Mouse (Mus musculus) liver, postnatal 0 days (tissue): Measurements from ENCODE around the gene Spon1. TPM values are rescaled to one million over a fixed set of nuclear protein-coding genes. Genes with fewer than 3 reads are reported as not detected.

ENCODE experiments used
- ATAC-seq: fragments of 200-750 bp; cut with Nextera tagmentation; 2 replicates; pipeline ENCODE4 v1.8.0; 2017; ENCODE audit warnings: mild to moderate bottlenecking, moderate library complexity
- DNase-seq: peaks from one replicate; pipeline ENCODE4 v3.0.0-alpha.2; 2016
- H3K27ac ChIP-seq: fragments of 300-500 bp; sonication (generic); 2 replicates; pipeline ENCODE4 v1.5.1; 2014; ENCODE audit warnings: antibody characterized with exemption, moderate library complexity, mild to moderate bottlenecking, low read depth
- H3K27me3 ChIP-seq: fragments of 300-500 bp; sonication (generic); 2 replicates; pipeline ENCODE4 v1.6.1; 2014; ENCODE audit warnings: low read length, control low read depth, mixed read lengths; ENCODE audit not compliant: insufficient read depth
- H3K36me3 ChIP-seq: fragments of 300-500 bp; sonication (generic); replicated peaks from 2 replicates; pipeline ENCODE4 v1.6.1; 2014; ENCODE audit warnings: mild to moderate bottlenecking, control low read depth, low read length, moderate library complexity, mixed read lengths; ENCODE audit not compliant: insufficient read depth
- H3K4me1 ChIP-seq: fragments of 300-500 bp; sonication (generic); 2 replicates; pipeline ENCODE4 v1.6.1; 2014; ENCODE audit warnings: antibody characterized with exemption, mild to moderate bottlenecking, control low read depth; ENCODE audit not compliant: insufficient read depth
- H3K4me2 ChIP-seq: fragments of 300-500 bp; sonication (generic); 2 replicates; pipeline ENCODE4 v1.6.1; 2014; ENCODE audit warnings: low read depth, mild to moderate bottlenecking, low read length, moderate library complexity, mixed read lengths
- H3K4me3 ChIP-seq: fragments of 300-500 bp; sonication (generic); 2 replicates; pipeline ENCODE4 v1.5.1; 2014; ENCODE audit warnings: low read depth, low read length
- H3K9ac ChIP-seq: fragments of 300-500 bp; sonication (generic); replicated peaks from 2 replicates; pipeline ENCODE4 v1.6.1; 2014; ENCODE audit warnings: mild to moderate bottlenecking, moderate library complexity
- H3K9me3 ChIP-seq: fragments of 300-500 bp; sonication (generic); 2 replicates; pipeline ENCODE4 v1.6.1; 2016; ENCODE audit warnings: mild to moderate bottlenecking, control low read depth, low read length, mixed read lengths
- CTCF ChIP-seq: sonication (generic); IDR thresholded peaks from 2 replicates; pipeline ENCODE4 v1.5.1; 2016; ENCODE audit warnings: antibody characterized with exemption, low read depth
- EP300 ChIP-seq: IDR thresholded peaks from 2 replicates; pipeline ENCODE4 v1.6.1; 2016; ENCODE audit warnings: antibody characterized with exemption, low read depth, mild to moderate bottlenecking
- WGBS: fragments of 180-500 bp; shearing (Covaris S2); extraction: QIAGEN DNeasy Blood & Tissue Kit; methylation state at CpG from one replicate; pipeline ENCODE4 v1.1.7; 2014; ENCODE audit not compliant: insufficient replicate concordance; 5-methylcytosine and 5-hydroxymethylcytosine counted together
- polyA plus RNA-seq: library from polyadenylated mRNA; unstranded; fragments of >200 nt; fragmentation: Nextera tagmentation; extraction: Ambion mirVana; gene quantifications from 2 replicates; pipeline ENCODE4 v1.2.1, GENCODE M21; 2015

The Spon1 gene
- polyA plus RNA-seq, 1 experiment from 2014 or later, result 0.35 TPM

DNA sequence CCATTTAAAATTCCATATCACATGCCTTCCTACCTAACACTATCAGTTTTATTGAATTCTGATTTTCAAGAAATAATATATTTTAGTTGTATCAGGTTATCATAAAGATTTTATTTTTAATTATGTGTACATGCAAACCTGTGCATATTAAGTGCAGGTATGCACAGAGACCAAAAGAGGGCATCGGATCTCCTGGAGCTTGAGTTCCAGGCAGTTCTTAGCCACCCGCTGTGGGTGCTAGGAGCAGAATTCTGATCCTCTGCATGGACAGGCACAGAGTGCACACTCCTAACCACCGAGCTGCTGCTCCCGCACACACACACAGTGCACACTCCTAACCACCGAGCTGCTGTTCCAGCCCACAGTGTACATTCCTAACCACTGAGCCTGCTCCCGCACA, 294.6 kb downstream of the Spon1 start:
- no peak for ATAC-seq
- no peak overlapping the region for H3K4me2 ChIP-seq
- peaks cover 5% of the 10 kb centered on the region; the same call in 1 of the 2 replicates for H3K4me1 ChIP-seq
- H3K36me3 ChIP-seq, result peaks cover 3% of the 10 kb centered on the region; the same call in 1 of the 2 replicates
- no peaks in the 10 kb centered on the region for H3K9me3 ChIP-seq
- no peak for DNase-seq
- no peak overlapping the region for H3K9ac ChIP-seq
- no peak overlapping the region for H3K4me3 ChIP-seq
- no peaks in the 10 kb centered on the region for H3K27me3 ChIP-seq
- no peak for TF ChIP-seq CTCF
- no peak for TF ChIP-seq EP300
- WGBS, result 85% methylated on average over 6 of the region's 6 CpGs
- no peak overlapping the region for H3K27ac ChIP-seq

- H3K4me1 ChIP-seq, result peaks cover 17% of the 10 kb centered on the region
- H3K4me3 ChIP-seq, result no peak overlapping the region
- ATAC-seq (no peak), DNase-seq (no peak)
- H3K4me2 ChIP-seq, result no peak overlapping the region
- no peaks in the 10 kb centered on the region for H3K27me3 ChIP-seq
- no peaks in the 10 kb centered on the region for H3K9me3 ChIP-seq
- 71% methylated on average over 1 of the region's 1 CpGs for WGBS
- H3K27ac ChIP-seq, result no peak overlapping the region
- no peak overlapping the region for H3K9ac ChIP-seq
- peaks cover 3% of the 10 kb centered on the region; the same call in 1 of the 2 replicates for H3K36me3 ChIP-seq
- no peak for TF ChIP-seq CTCF
- no peak for TF ChIP-seq EP300
These were observed 296.7 kb downstream of the Spon1 start for GRCm38 (mm10) chr7:114062451-114062850.

GRCm38 (mm10) chr7:114063534-114063933, 297.7 kb downstream of the Spon1 start:
- DNase-seq, result no peak
- no peak overlapping the region for H3K9ac ChIP-seq
- H3K4me1 ChIP-seq, result peaks cover 17% of the 10 kb centered on the region
- no peaks in the 10 kb centered on the region for H3K36me3 ChIP-seq
- 68% methylated on average over 8 of the region's 8 CpGs for WGBS
- no peak overlapping the region for H3K4me2 ChIP-seq
- ATAC-seq, result no peak
- H3K27ac ChIP-seq, result no peak overlapping the region
- TF ChIP-seq EP300 (no peak), CTCF (no peak)
- H3K9me3 ChIP-seq, result no peaks in the 10 kb centered on the region
- no peaks in the 10 kb centered on the region for H3K27me3 ChIP-seq
- H3K4me3 ChIP-seq, result no peak overlapping the region

DNA sequence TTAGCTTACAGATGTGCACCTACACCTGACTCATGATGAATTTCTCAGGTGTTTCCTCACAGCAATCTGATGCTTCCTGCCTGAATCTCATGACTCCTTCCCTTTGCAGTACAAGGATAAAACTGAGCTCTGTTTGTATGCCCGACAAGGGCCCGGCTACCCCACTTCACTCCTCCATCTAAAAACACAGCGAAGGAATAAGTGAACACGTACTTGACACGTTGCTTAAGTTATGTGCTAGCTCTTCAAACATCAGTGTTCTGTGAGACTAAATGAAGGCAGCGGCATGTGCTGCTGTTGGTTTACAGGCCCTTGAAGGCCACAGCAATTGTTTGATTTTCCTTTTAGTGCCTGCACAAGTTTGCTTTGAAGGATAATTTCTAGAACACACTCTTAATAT, 298.2 kb downstream of the Spon1 start:
- ATAC-seq (no peak), DNase-seq (no peak)
- no peaks in the 10 kb centered on the region for H3K9me3 ChIP-seq
- peaks cover 17% of the 10 kb centered on the region for H3K4me1 ChIP-seq
- H3K36me3 ChIP-seq, result no peaks in the 10 kb centered on the region
- no peak overlapping the region for H3K4me3 ChIP-seq
- H3K4me2 ChIP-seq, result no peak overlapping the region
- H3K9ac ChIP-seq, result no peak overlapping the region
- TF ChIP-seq CTCF (no peak), EP300 (no peak)
- H3K27me3 ChIP-seq, result no peaks in the 10 kb centered on the region
- WGBS, result 77% methylated on average over 6 of the region's 6 CpGs
- no peak overlapping the region for H3K27ac ChIP-seq

GRCm38 (mm10) chr7:114065407-114066185, 299.8 kb downstream of the Spon1 start:
- H3K4me3 ChIP-seq, result no peak overlapping the region
- 42% methylated on average over 11 of the region's 11 CpGs for WGBS
- H3K27ac ChIP-seq, result peak overlapping the region; percentile 22; the same call in 1 of the 2 replicates
- H3K4me1 ChIP-seq, result peaks cover 17% of the 10 kb centered on the region
- H3K9ac ChIP-seq, result no peak overlapping the region
- H3K4me2 ChIP-seq, result no peak overlapping the region
- DNase-seq, result no peak
- TF ChIP-seq CTCF, result no peak
- no peak for TF ChIP-seq EP300
- H3K9me3 ChIP-seq, result no peaks in the 10 kb centered on the region
- H3K36me3 ChIP-seq, result no peaks in the 10 kb centered on the region
- H3K27me3 ChIP-seq, result no peaks in the 10 kb centered on the region
- peak; percentile 53 for ATAC-seq

DNA sequence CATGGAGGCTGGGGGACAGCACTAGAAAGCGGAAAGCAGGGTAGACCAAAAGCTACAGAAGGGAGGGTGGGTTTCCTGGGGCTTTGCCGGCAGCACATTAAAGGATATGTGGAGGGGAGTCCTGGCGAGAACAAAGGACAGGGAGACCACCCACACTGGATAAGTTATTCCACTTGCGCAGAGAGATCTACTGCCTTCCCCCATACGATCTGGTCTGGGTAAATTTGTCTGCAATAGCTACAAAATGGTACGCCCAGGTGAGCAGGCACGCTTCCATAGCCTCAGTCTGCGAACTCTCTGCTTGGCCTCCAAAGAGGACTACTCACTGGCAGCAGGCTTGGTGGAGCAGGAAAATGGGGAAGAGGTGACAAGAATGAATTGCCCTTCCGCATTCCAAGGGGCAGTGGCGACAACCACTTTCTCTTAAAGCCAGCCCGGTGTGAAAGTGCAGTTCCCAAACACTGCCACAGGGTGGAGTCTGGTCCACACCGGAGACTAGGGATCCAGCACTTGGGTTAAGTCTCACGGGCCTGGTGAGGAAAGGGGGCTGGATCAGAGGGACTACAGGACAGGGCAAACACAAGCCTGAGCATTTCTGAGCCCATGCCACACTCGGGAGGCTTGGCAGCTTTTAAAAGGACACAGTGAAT, 300.9 kb downstream of the Spon1 start:
- H3K4me3 ChIP-seq, result peak overlapping the region; percentile 19; the same call in 1 of the 2 replicates
- H3K27ac ChIP-seq, result no peak overlapping the region
- H3K9ac ChIP-seq, result peak overlapping the region; percentile 28; the same call in 1 of the 2 replicates
- H3K36me3 ChIP-seq, result no peaks in the 10 kb centered on the region
- WGBS, result 16% methylated on average over 14 of the region's 14 CpGs
- H3K9me3 ChIP-seq, result no peaks in the 10 kb centered on the region
- H3K4me2 ChIP-seq, result peak overlapping the region; percentile 62
- peak; percentile 96 for TF ChIP-seq CTCF
- TF ChIP-seq EP300, result no peak
- peak; percentile 76 for ATAC-seq
- H3K4me1 ChIP-seq, result peaks cover 17% of the 10 kb centered on the region
- DNase-seq, result peak; percentile 85
- no peaks in the 10 kb centered on the region for H3K27me3 ChIP-seq
